Mouse (Mus musculus) erythroblast, embryonic 14.5 days (primary cell): ENCODE data around the gene Mylpf.

Source experiments
- GATA1 ChIP-seq: IDR thresholded peaks from 2 replicates; pipeline ENCODE4 v1.6.1; 2012; ENCODE audit warnings: low read length, inconsistent platforms, mixed read lengths
- TAL1 ChIP-seq: IDR thresholded peaks from 3 replicates; pipeline ENCODE4 v1.6.1; 2012; ENCODE audit warnings: low read length, inconsistent platforms, mixed read lengths

DNA sequence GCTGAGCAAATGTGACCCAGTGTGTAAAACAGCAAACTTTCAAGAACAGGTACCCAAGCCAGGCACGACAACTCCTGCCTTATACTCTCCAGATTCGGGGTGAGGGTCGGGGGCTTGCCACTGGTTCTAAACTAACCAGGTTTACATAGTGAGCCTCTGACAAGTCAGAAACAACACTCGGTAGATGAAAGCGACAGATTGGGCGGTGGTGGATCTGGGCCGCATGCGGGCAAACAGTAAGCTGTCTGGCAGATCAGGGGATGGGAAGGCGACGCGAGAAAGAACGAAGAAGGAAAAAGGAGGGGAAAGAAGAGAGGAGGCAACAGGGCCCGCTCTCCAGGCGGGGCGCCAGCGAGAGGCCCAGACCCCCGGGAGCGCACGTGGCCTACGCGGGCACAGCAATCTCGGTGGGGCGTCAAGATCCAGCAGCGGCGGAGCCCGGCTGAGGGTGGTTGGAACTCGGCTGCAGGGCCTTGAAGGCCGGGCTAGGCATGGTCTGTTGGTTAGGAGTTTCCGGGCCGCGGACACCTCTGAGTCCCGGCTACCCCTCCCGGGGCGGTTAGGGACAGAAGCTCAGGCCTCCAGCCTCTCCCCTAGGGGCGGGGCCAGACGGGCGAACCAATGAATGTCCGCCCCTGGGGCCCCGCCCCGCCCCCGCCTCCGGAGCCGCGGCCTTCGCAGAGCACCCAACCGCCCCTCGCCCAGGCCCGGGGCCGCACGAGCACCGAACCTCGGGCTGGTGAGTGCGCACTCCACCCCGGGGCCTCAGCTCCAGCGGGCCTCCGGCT, 35.4 kb downstream of the Mylpf start, which contains the start of gene Zfp771:
- TF ChIP-seq GATA1 (peak; percentile 63), TAL1 (no peak)
